Mouse (Mus musculus) lung, postnatal 10 days (tissue): Measurements from ENCODE around the gene Gm11939.
"Not testable (repeated sequence)": the region's sequence is repeated elsewhere in the genome, so short reads cannot be mapped to it uniquely, and the experiment has no call there.

Source experiments
- DNase-seq: peaks from one replicate; pipeline ENCODE4 v3.0.0; 2021

Gm11939 gene

DNA sequence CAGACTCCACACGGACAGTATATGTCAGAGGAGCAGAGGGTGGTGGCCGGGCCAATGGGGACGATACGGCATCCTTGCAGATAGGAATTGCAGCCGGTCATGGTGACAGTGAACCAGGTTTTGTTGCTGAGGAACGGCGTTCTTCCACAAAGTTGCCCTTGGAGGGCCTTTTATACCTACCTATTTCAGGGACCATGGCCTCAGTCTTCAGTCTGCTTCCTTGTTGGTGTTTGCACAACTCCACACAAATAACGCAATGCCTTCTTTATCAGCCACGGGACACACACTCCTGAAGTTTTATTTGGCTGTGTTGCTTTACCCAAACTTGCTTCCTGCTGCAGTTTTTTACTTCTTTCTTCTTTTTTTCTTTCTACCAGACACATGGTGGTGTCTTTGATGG, at the start of gene Gm11939:
TSS of gene Gm11939 (minus strand) at position 101 of the 400 bp plus-strand sequence.
- DNase-seq = no peak

DNA sequence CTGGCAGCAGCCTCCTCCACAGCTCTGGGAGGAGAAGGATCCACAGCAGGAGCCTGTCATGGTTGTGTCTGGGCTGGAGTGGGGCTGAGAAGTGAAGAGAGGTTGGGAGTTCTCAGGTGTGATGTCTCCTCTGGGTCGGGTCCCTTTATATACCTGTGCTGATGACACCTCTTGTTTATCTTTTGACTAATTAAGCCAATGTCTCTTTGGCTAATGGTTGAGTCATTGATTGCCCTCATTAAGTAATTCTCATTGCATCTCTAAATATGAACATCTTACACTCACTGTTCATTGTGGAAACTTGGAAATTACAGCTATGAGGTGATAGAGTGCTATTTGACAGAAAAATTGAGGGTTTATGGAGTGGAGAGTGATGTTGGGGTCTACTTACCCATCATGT, 43.9 kb upstream of the Gm11939 start, which contains the start of gene Gm11938:
TSS of gene Gm11938 (minus strand) at position 101 of the 400 bp plus-strand sequence.
- not testable (repeated sequence) for DNase-seq

DNA sequence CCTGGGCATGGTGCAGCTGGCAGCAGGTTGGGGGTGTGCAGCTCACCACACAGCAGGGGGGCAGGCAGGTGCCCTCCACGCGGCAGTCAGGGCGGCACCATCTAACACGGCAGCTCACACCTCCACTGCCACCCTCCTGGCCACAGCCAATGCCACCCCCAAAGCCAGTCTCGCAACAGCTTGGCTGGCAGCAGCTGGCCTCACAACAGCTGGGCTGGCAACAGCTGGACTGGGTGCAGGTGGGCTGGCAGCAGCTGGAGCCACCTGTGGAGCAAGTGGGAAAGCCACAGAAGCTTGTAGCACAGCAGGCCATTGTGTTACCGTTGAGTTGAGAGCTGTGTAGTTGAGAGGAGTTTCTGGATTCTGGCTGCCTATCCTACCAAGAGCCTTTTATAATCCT, 38.5 kb upstream of the Gm11939 start, which contains the start of gene Krtap9-3:
TSS of gene Krtap9-3 (minus strand) at position 364 of the 400 bp plus-strand sequence.
- not testable (repeated sequence) for DNase-seq

DNA sequence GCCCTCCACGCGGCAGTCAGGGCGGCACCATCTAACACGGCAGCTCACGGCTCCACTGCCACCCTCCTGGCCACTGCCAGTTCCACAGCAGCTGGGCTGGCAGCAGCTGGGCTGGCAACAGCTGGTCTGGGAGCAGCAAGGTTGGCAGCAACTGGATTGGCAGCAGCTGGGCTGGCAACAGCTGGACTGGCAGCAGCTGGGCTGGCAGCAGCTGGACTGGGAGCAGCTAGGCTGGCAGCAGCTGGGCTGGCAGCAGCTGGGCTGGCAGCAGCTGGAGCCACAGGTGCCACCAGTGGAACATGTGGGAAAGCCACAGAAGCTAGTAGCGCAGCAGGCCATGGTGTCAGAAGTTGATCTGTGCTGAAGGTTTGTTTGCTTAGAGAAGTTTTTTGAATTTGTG, 31.7 kb upstream of the Gm11939 start, which contains the start of gene Krtap1-3:
TSS of gene Krtap1-3 (minus strand) at position 359 of the 400 bp plus-strand sequence.
- no peak for DNase-seq

DNA sequence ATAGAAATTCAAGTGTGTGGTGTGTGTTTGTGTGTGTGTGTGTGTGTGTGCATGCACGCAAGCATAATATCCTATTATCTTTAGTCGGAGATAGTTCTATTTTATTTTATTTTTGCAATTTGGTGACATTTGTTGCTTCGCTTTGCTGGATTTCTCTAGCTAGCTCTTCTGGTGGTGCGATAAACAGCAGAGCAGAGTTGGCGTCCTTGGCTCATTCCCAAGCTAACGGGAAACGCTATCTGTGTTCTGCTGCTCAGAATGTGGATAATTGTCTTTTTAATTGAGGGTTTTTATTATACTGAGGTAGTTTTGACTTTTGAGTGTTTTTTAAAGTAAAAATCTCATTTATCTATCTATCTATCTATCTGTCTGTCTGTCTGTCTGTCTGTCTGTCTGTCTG, 25.8 kb upstream of the Gm11939 start:
- DNase-seq = no peak

DNA sequence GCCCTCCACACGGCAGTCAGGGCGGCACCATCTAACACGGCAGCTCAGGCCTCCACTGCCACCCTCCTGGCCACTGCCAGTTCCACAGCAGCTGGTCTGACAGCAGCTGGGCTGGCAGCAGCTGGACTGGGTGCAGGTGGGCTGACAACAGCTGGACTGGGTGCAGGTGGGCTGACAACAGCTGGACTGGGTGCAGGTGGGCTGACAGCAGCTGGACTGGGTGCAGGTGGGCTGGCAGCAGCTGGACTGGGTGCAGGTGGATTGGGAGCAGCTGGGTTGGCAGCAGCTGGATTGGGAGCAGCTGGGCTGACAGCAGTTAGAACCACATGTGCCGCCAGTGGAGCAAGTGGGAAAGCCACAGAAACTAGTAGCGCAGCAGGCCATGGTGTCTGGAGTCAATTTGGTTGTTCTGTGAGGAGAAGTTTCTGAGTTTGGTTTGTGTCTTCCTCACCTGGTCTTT, 24.0 kb upstream of the Gm11939 start, which contains the start of gene Krtap1-4:
TSS of gene Krtap1-4 (minus strand) at position 410 of the 460 bp plus-strand sequence.
- no peak for DNase-seq

DNA sequence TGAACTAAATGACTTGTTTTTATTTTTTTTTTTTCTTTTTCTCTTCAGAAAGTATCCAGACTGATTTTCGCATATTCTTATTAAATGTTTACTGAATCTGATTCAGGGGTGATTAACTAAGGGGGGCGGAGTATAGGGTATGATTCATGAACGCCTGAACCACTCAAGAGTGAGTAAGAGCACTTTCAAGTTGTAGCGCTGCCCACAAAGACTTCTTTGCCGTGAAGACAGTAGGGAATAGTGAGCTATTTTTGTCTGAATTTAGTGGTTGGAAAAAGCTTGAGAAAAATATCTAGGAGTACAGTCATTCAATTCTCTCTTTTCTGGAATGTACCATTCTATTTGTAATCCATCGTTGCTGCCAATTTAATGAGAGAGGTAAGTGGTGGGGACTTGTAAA, 22.3 kb upstream of the Gm11939 start:
- DNase-seq = no peak

DNA sequence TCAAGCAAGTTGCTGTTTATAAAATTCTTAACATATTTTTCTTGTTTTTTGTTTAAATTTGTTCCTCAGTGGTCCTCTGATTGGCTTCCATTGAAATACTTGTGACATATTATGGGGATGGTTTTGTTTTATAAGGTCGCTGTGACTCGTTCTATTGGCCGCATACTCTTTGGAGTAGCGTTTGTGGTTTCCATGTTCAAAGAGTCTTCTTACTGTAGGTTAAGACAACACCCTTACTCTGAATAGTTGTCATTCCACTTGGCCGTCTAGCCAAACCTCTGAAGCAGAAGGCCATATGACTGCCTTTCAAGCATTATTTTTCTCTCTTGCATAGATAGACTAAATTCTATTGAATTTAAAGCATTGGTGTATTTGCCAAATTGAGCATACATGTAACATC, 21.8 kb upstream of the Gm11939 start:
- DNase-seq = no peak

DNA sequence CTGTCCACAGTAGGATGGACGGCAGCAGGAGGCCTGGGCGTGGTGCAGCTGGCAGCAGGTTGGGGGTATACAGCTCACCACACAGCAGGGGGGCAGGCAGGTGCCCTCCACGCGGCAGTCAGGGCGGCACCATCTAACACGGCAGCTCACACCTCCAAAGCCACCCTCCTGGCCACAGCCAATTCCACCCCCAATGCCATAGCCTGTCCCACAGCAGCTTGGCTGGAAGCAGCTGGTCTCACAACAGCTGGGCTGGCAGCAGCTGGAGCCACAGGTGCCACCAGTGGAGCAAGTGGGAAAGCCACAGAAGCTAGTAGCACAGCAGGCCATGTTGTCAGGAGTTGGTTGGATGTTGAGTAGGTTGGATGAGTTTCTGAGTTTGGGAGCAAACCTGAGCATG, 21.4 kb upstream of the Gm11939 start, which contains the start of gene Krtap1-5:
TSS of gene Krtap1-5 (minus strand) at position 381 of the 400 bp plus-strand sequence.
- no peak for DNase-seq

DNA sequence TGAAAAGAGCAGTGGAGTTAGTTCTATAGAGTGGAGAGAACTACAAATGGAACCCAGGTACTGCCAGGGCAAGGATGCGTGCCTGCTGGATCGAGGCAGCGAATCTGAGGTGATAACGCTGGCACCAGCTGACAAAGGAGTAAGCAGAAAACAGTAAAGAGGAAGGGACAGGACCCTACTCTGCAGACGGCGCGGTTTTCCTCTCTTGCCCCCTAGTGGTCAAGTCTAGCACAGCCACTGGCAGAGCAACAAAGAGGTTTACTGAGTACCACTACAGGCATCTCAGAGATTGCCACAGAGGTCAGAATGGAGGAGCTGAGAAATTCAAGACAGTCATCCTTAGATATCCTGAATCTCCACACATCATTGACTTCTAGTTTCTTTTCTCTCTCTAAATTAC, 14.8 kb upstream of the Gm11939 start:
- peak; percentile 85 for DNase-seq

DNA sequence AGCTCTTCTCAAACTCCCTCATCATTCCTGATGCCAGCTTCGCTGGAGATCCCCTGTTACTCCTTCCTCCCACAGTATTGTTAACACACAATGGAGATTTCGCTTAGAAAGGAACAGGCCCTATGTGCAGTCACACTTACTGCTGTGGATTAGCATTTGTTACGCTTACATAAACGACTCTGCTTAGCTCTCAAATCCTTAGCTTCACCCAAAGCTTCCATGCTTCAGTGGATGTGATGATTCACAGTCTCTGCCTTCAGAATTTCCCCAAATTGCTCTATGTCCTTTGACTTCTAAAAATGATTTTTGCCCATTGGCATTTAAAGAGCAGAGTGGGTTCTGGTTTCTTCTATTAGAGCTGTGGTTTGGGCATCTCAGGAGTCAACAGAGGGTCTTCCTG, 13.9 kb upstream of the Gm11939 start:
- DNase-seq = no peak

DNA sequence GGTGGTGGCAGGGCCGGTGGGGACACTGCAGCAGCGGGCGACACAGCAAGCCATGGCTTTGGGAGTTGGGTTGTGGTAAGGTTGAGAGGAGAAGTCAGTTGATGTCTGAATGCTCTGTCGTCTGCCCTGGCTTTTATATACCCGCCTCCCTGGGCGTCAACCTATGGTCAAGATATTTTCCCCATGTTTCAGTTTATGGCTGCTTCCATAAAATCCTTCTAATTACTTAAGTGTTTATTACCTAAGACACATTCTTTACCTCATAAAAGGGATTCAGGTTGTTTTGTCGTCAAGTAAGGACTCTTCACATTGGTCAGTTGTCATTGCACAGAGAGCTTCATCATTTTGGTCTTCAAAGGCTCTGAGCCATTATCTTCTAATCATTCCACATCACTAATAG, 7.3 kb upstream of the Gm11939 start, which contains the start of gene Krtap3-1:
TSS of gene Krtap3-1 (minus strand) at position 101 of the 400 bp plus-strand sequence.
- DNase-seq = no peak

DNA sequence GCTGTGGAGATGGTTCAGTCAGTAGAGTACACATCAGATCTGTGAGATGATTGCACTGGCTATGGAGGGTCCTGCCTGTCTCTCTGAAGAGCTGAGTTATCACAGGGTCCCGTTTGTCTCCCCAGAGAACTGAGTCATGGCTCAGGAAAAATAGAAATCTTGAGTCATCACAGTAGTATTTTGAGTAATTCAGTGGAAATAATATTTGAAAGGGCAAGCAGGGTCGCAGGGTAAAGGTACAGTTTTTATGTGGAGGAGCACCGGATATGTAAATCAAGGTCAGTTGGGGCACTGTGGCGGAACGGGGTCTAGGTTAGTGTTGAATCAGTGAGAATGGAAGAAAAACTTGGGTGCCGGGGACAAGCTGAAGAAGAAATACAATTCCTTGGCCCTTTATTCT, 3.3 kb upstream of the Gm11939 start:
- no peak for DNase-seq

DNA sequence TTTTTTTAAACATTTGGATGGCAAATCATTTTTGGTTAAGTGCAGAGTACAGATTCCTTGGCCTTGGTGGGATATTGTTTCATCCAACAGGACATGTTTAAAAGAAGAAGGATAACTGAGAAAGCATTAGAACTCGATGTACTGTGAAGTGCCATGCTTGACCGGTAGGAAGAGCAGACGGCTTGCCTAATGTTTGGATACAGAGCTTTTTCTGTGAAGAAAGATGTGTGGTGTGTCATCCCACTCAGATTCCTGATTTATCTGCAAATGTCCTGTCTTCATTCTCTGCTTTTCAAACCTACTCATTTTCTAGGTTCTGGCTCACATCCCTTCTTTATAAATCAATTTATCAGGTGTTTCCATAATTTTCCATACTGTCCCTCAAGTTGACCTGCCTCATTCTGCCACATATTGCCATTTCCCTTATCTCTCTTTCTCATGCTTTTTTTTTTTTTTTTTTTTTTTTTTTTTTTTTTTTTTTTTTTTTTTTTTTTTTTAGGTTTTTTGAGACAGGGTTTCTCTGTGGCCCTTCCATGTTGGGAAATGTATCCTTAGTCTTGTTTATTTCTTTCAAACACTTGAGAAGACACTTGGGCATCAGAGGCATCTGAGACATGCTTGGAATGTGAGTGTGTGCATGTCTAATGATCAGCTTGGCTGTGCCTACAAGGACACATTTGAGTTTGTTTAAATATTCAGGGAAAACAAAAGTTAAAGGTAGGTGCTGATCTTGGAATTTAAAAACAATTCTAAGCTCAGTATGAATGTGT, 1.1 kb downstream of the Gm11939 start:
- DNase-seq = no peak

DNA sequence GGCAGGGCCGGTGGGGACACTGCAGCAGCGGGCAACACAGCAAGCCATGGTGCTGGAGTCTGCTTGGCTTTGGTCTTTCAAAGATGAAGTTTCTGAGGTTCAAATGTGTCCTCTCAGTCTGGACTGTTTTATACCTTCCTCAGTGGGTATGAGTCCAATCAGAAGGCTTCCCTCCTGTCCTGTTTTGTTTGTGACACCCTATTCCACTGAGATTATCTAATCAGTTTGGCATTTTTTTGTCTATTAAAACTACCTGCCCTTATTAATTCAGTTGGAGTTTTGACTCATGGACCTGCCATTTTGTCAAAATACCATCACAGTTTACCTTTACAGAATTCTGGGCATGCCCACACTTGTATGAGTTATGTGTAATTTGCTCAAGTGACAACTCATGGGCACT, 2.5 kb downstream of the Gm11939 start, which contains the start of gene Krtap3-2:
TSS of gene Krtap3-2 (minus strand) at position 101 of the 400 bp plus-strand sequence.
- no peak for DNase-seq

DNA sequence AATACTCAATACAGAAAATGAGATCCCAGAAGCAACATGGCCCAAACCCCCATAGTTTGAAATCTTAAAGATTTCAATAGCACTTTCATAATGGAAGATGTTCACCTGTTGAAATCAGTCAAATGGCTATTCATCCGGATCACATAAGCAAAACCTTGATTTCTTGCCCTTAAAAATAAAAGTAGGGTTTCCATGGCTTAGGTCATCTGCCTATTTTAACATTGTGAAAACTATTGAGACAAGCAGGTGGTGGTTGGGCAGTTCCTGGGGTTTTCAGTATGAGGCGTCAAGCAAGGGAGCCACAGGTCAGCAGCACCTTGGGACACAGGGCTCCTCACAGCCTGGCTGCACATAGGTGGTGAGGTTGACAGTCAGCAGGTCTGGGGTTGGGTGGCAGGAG, 3.1 kb downstream of the Gm11939 start:
- DNase-seq = no peak

DNA sequence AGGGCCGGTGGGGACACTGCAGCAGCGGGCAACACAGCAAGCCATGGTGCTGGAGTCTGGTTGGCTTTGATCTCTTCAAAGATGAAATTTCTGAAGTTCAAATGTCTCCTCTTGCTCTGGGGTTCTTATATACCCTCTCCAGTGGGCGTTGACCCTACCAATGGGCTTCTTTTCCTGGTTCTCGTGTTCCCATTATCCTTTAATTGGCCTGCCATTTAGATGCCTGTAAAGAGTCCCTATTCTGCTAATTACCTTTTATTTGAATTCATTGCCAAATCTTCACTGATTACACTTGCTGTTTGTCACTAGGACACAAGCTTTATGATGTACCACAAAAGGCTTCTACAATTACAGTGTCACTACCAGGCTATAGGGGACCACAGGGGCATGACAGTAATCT, 8.5 kb downstream of the Gm11939 start, which contains the start of gene Krtap3-3:
TSS of gene Krtap3-3 (minus strand) at position 101 of the 400 bp plus-strand sequence.
- no peak for DNase-seq

DNA sequence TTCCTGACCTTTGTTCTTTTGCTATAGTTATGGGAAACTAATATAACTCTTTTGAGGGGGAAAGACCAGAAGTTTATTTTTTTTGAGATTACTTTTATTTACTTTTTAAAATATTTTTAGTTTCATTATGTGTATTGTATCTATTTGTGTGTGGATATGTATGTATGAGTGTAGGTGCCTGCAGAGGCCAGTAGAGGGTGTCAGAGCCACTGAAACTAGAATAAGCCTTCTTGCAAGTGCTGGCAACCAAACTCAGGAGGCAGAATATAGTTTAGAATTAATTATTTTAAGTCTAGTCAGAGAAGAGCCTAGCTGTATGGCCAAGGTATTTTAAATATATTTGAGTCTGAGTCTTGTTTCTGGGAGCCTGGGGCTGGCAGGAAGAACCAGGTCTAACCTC, 11.4 kb downstream of the Gm11939 start:
- DNase-seq = no peak

DNA sequence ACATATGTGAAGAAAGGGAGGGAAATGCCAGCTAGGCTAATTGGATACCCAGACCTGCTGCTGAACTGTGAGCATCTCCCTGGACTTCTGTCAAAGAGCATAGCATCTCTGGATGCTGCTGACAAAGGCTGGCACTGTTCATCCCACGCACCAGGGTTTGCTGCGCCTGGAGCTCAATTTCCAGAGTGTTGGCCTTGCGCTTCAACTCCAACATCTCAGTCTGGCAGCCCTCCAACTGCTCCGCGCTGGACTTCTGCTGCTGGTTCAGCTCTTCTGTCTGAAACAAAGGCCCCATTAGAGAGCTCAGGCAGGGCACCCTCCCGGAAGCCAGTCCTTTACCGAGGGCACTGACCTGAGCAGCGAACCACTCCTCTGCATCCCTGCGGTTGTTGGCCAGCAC, 19.5 kb downstream of the Gm11939 start:
- DNase-seq = peak; percentile 12

DNA sequence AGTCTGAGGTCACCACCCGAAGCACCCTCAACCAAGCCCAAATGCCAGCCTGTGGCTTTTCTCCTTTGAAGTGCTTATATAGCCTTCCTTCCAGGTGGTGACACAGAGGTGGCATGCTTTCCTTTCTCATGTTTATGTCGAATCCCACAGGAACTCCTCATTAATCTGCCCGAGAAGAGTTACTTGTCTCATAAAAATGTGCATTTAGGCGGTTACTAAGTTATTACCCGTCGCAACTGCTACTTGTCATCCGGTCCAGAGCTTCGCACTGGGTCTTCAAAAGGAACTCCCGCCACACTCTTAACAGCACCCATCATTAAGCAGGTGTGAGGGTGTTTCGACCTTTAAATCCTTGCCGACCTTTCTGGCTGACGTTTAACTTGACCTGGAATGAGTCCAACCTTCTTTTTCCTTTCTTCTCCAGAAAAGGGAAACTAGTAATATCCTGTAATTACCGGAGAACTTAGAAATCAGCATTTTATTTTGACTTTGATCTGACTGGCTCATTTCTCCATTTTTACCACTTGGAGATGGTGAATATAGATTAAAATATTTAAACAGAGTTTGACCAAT, 37.9 kb downstream of the Gm11939 start, which contains the start of gene Krt39:
TSS of gene Krt39 (minus strand) at position 51 of the 573 bp plus-strand sequence.
- DNase-seq = no peak

DNA sequence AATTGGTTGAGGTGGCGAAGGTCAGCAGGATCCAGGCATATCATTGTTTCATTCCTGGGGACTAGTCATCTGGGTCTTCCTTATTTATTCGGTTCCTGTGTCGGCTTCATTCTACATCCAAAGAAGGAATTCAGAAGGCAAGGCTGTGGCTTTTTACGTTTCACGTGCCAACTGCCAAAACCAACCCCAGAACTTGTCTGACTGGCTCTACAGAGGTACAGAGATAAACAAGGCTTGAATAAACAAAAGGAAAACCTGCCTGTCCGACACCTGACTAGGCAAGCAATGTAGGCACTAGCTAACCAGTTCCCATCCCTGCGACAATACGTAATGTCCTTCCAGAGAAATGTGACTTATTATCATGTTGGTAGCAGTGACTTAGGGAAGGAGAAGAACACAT, 45.2 kb downstream of the Gm11939 start:
- DNase-seq = peak; percentile 1
